Mouse (Mus musculus): ENCODE results near the gene Ccr7.

DNA sequence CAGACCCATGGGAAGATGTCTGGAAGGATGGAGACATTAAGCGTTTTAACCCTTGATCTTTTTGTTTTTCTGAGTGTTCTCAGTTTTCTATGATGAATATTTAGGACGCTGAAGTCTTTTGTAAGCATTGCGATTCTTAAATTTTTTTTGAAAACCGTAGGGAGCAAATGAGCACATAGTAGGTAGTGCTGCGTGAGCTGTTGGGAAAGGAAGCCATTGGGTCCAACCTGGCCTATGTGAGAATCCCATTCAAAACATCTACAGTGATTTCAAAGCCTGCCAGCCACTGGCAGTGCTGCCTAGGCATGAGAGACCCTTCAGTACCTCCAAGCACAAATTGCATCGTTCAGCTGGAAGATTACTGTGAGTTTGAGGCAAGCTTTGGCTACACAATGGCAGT is 15.1 kb upstream of the Ccr7 start:
- TF ChIP-seq POLR2A (IDR thresholded peaks at IDR 0.05; ENCODE audit: borderline replicate concordance, low read depth, low read length) (no peak), CTCF (IDR thresholded peaks at IDR 0.05; ENCODE audit: low read depth, low read length) (no peak)

Data from bone marrow macrophage, adult 2 months (primary cell).